Mouse (Mus musculus) stomach, embryonic 15.5 days (tissue): ENCODE data around the gene Zfp276. TPM values are rescaled to one million over a fixed set of nuclear protein-coding genes. Genes with fewer than 3 reads are reported as not detected.

Experiments used
- ATAC-seq: fragments of 200-750 bp; cut with Nextera tagmentation; 2 replicates; pipeline ENCODE4 v1.8.0; 2017; ENCODE audit warnings: low read depth, moderate number of reproducible peaks, moderate TSS enrichment; ENCODE audit not compliant: insufficient read depth, low FRiP score
- H3K27ac ChIP-seq: fragments of 300-500 bp; sonication (generic); 2 replicates; pipeline ENCODE4 v1.5.1; 2015; ENCODE audit warnings: mild to moderate bottlenecking, inconsistent platforms
- H3K27me3 ChIP-seq: fragments of 300-500 bp; sonication (generic); replicated peaks from 2 replicates; pipeline ENCODE4 v1.6.1; 2015; ENCODE audit warnings: inconsistent platforms
- H3K36me3 ChIP-seq: fragments of 300-500 bp; sonication (generic); 2 replicates; pipeline ENCODE4 v1.6.1; 2015; ENCODE audit warnings: inconsistent platforms
- H3K4me1 ChIP-seq: fragments of 300-500 bp; sonication (generic); 2 replicates; pipeline ENCODE4 v1.6.1; 2015; ENCODE audit warnings: inconsistent platforms
- H3K4me2 ChIP-seq: fragments of 300-500 bp; sonication (generic); 2 replicates; pipeline ENCODE4 v1.6.1; 2015; ENCODE audit warnings: mild to moderate bottlenecking, inconsistent platforms
- H3K4me3 ChIP-seq: fragments of 300-500 bp; sonication (generic); replicated peaks from 2 replicates; pipeline ENCODE4 v1.5.1; 2015; ENCODE audit warnings: inconsistent platforms
- H3K9ac ChIP-seq: fragments of 300-500 bp; sonication (generic); 2 replicates; pipeline ENCODE4 v1.6.1; 2015; ENCODE audit warnings: inconsistent platforms
- H3K9me3 ChIP-seq: fragments of 300-500 bp; sonication (generic); 2 replicates; pipeline ENCODE4 v1.6.1; 2016; ENCODE audit warnings: inconsistent platforms
- WGBS: fragments of 180-500 bp; shearing (Covaris S2); methylation state at CpG from one replicate; pipeline ENCODE4 v1.1.7; 2015; 5-methylcytosine and 5-hydroxymethylcytosine counted together
- polyA plus RNA-seq: library from polyadenylated mRNA; unstranded; fragments of >200 nt; fragmentation: Nextera tagmentation; extraction: Ambion mirVana; gene quantifications from 2 replicates; pipeline ENCODE4 v1.2.1, GENCODE M21; 2015

Gene Zfp276
- polyA plus RNA-seq, 1 experiment from 2014 or later: 21.0 TPM

DNA sequence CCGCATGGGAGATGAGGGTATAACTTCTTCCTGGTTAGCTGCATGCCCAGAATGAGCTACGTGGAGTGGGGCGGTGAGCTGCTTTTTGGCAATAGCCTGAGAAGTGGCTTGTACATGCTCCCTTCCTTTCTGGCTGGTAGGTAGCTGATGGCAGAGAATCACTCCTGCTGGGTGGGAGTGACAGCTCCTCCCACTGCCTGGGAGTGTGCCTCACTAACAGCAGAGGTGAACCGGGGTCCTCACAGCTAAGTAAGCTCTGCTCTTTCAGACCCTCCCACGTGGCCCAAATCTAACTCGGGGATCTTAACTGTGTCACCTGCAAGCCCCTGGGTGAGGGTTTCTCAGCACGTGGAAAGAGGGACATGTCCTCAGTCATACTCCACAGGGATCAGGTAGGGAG, 21.4 kb upstream of the Zfp276 start:
- Histone ChIP-seq H3K4me3 (no peak overlapping the region), H3K27me3 (peaks cover 14% of the 10 kb centered on the region; the same call in 1 of the 2 replicates), H3K36me3 (0 out of 2 replicates have a peak, but pooled peaks cover 11% of the 10 kb centered on the region), H3K9me3 (no peaks in the 10 kb centered on the region), H3K27ac (no peak overlapping the region), H3K4me2 (no peak overlapping the region), H3K9ac (no peak overlapping the region), H3K4me1 (peaks cover 8% of the 10 kb centered on the region)
- ATAC-seq: no peak
- WGBS: 29% methylated on average over 7 of the region's 7 CpGs

DNA sequence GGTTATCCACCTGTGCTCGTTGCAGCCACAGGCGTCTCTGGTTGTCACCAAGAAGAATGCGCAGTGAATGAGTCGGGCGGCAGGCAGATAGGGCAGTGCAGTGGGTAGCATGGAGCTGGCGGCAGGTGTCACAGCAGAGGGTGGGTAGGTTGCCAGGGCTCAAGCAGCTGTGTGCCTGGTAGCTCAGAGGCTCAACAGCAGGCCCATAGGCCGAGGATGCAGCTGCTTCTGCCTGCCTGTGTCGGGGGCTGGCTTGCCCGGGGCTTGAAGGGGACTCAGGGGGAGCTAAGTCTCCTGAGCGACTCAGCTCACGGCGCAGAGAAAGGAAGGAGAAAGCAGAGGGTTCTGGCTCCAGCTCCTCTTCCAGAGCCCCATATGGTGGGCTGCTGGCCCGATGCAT, 20.7 kb upstream of the Zfp276 start:
- no peaks in the 10 kb centered on the region for H3K9me3 ChIP-seq
- H3K36me3 ChIP-seq: 0 out of 2 replicates have a peak, but pooled peaks cover 10% of the 10 kb centered on the region
- H3K4me2 ChIP-seq: no peak overlapping the region
- no peak for ATAC-seq
- no peak overlapping the region for H3K4me3 ChIP-seq
- peaks cover 14% of the 10 kb centered on the region; the same call in 1 of the 2 replicates for H3K27me3 ChIP-seq
- H3K4me1 ChIP-seq: peaks cover 8% of the 10 kb centered on the region
- WGBS: 62% methylated on average over 13 of the region's 13 CpGs
- no peak overlapping the region for H3K9ac ChIP-seq
- H3K27ac ChIP-seq: no peak overlapping the region

DNA sequence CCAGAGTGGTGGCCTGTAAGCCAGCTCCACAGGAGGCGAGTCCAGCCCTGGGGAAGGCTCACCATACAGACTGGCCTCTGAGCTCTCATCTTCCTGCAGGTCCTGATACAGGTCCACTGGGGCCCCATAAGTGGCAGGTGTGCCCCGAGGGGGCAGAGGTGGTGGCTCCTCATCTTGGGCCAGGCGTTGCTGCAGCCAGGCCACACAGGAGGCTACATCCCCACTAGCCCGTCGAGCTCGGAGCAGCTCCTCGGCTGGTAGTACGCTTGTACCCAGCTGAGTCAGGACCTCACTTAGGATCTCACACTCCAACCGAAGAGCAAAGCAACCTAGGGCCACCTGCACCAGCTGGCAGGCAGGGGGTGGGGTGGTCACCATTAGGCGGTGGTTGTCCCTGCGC, 20.2 kb upstream of the Zfp276 start:
- 77% methylated on average over 11 of the region's 11 CpGs for WGBS
- ATAC-seq: no peak
- Histone ChIP-seq H3K9me3 (no peaks in the 10 kb centered on the region), H3K4me1 (peaks cover 8% of the 10 kb centered on the region), H3K27me3 (peaks cover 14% of the 10 kb centered on the region; the same call in 1 of the 2 replicates), H3K4me2 (no peak overlapping the region), H3K27ac (no peak overlapping the region), H3K9ac (no peak overlapping the region), H3K36me3 (0 out of 2 replicates have a peak, but pooled peaks cover 6% of the 10 kb centered on the region), H3K4me3 (no peak overlapping the region)

DNA sequence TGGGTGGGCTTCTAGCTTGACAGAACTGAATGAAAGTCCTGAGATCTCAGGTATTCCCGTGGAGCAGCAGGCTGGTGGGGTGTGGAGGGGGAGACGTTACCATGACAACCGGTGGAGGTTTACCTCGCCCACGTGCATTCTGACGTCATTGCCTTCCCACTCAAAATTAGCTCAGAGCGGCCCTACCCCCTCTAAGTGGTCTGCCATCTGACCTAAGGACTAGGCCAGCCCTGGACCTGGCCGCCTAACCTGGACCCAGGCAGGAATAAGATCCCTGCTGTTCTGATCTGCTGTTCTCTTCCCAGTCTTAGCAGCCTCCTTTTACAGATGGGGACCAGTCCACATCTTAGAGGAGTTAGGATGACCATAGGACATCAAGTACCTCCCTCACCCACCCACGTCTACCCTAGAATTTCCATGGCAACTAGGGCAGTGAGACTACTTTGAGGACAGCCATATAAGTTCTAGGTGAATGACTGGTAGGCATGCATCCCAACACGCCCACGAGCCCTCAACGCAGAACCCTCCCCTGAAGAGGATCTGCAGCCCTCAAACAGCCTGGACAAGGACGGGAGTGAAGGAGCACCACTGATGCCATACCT, 19.0 kb upstream of the Zfp276 start:
- Histone ChIP-seq H3K36me3 (no peaks in the 10 kb centered on the region), H3K27me3 (peaks cover 14% of the 10 kb centered on the region; the same call in 1 of the 2 replicates), H3K4me1 (peaks cover 8% of the 10 kb centered on the region), H3K4me3 (peak overlapping the region; percentile 62), H3K9me3 (no peaks in the 10 kb centered on the region), H3K4me2 (peak overlapping the region; percentile 96), H3K9ac (peak overlapping the region; percentile 56), H3K27ac (no peak overlapping the region)
- 28% methylated on average over 13 of the region's 13 CpGs for WGBS
- ATAC-seq: no peak

DNA sequence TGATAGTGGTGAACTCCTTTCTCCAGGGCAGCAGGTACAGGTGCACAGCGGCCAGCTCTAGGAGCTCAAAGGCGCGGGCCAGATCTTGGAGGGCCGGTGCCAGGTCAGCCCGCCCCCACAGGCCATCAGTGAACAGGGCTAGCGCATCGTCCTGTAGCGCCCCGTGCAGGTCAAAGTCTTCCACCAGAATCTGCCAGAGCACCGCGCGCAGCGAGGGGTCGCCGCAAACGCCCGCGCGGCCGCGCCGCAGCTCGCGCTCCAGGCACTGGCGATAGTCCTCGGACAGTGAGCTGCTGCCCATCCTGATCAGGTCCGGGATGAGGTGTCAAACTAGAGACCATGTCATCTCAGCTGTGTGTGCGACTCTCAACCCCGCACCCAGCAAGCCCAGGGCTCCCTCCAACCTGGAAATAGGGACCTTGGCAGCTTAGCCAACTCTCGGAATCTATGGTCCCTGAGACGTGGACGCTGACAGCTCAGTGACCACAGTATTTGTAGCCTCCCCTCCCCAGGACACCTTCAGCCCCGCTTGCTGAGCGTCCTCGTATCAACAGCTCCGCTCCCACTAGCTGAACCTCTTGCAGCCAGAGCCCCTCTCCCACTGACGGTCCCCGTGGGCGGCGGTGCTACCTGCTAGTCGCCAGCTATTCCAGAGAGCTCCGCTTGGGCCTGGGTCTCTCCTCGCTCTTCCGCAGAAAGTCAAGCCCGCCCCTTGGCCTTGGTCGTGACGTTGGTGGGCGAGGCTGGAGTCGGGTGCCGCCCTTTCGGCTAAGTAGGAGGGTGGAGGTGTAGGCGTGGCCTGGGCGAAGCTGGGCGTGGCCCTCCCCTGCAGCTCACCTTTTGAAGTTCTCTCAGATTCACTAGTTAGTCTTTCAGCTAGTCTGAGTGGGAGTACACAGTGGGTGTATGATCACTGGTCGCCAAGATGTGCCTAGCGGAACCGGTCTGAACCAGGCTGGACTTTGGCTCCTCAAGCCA, 18.2 kb upstream of the Zfp276 start, which contains the start of gene Spata2l:
Spata2l (minus strand) TSS at position 714 of the 978 bp plus-strand sequence.
- no peaks in the 10 kb centered on the region for H3K36me3 ChIP-seq
- no peak within 1 kb of the TSS for H3K27ac ChIP-seq
- ATAC-seq: peak; percentile 83
- H3K4me2 ChIP-seq: peak within 1 kb of the TSS; percentile 96
- H3K4me3 ChIP-seq: peak within 1 kb of the TSS; percentile 62
- H3K4me1 ChIP-seq: peaks cover 8% of the 10 kb centered on the region
- no peaks in the 10 kb centered on the region for H3K9me3 ChIP-seq
- peaks cover 14% of the 10 kb centered on the region; the same call in 1 of the 2 replicates for H3K27me3 ChIP-seq
- WGBS: under 1% methylated on average over 57 of the region's 57 CpGs
- H3K9ac ChIP-seq: peak within 1 kb of the TSS; percentile 56

DNA sequence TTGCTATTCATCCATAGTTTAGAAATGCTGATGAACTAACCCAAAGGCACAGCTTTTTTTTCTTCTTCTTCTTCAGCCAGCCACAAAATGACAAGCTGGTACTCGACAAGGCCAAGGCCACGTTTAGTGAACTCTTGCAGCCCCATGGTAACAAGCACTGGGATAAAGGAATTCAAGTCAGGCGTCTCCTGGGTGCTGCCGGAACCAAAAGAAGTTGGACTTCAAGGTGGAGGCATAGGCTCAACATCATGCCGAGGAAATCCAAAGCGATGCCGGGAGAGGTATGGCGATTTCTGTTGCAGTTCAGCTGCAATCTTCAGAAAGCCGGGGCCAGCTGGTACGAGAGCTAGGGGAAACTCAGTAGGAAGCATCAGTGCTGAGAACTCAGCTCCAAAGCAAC, 14.6 kb upstream of the Zfp276 start:
- 86% methylated on average over 10 of the region's 10 CpGs for WGBS
- ATAC-seq: no peak
- H3K4me1 ChIP-seq: peaks cover 8% of the 10 kb centered on the region
- H3K4me3 ChIP-seq: no peak overlapping the region
- H3K9ac ChIP-seq: no peak overlapping the region
- H3K27ac ChIP-seq: no peak overlapping the region
- H3K36me3 ChIP-seq: 0 out of 2 replicates have a peak, but pooled peaks cover 4% of the 10 kb centered on the region
- H3K27me3 ChIP-seq: peaks cover 11% of the 10 kb centered on the region; the same call in 1 of the 2 replicates
- no peak overlapping the region for H3K4me2 ChIP-seq
- no peaks in the 10 kb centered on the region for H3K9me3 ChIP-seq

DNA sequence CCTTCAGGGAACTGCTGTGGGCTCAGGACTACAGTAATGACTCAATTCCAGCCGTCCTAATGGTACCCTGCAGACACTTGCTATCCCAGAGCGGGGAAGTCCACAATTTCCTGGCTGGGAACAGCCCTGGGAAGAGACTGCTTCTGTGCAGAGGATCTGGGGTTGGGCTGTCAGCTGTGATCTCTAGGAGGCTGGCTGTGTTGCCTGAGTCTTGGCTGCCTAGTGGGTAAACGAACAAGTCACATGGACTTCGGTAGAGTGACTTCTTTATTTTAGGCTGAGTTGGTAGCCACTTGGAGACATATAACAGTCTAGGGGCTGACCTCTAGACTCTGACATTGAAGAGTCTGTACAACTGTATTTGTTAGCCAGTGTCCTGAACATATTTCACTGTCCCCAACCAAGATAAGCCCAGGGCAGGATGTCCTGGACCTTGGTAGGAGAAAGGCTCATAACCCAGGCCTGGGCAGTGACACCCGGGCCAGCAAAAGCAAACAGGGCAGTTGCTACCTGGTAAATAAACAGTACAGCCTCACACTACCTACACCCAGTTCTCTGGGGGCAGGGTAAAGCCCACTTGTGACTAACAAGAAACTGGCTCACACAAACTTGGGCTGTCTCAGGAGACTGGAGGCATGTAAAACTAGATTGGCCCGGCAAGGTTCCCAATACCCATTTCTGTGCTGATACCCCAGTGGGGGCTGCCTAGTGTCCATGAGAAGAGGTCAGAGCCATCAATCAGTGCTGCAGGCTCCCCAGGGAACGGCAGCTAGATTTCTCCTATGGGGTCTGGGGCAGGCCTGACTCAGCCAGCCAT, 11.7 kb upstream of the Zfp276 start:
- Histone ChIP-seq H3K4me1 (no peaks in the 10 kb centered on the region), H3K27ac (no peak overlapping the region), H3K9ac (no peak overlapping the region), H3K4me3 (no peak overlapping the region), H3K36me3 (peaks cover 18% of the 10 kb centered on the region; the same call in 1 of the 2 replicates), H3K4me2 (no peak overlapping the region), H3K27me3 (no peaks in the 10 kb centered on the region), H3K9me3 (no peaks in the 10 kb centered on the region)
- no peak for ATAC-seq
- 81% methylated on average over 7 of the region's 7 CpGs for WGBS

DNA sequence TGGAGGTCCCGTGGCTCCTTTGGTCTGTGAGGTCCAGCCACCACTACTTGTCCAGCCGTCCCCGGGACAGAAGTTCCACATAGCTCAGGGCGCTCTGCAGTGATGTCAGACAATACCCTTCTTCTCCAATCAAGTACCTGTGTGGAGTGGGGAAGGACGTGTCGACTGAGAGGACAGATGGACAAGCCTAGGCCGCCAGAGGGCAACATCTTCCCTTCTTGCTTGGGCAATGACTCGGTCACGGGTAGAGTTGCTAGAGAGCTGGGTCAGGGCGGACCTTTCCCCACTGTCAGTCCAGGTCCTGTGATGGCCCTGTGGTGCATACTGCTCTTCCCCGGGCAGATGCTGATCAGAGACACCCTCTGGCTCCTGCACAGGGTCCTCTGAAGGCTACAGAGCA, 10.9 kb upstream of the Zfp276 start:
- ATAC-seq: no peak; the same call in 1 of the 2 replicates

DNA sequence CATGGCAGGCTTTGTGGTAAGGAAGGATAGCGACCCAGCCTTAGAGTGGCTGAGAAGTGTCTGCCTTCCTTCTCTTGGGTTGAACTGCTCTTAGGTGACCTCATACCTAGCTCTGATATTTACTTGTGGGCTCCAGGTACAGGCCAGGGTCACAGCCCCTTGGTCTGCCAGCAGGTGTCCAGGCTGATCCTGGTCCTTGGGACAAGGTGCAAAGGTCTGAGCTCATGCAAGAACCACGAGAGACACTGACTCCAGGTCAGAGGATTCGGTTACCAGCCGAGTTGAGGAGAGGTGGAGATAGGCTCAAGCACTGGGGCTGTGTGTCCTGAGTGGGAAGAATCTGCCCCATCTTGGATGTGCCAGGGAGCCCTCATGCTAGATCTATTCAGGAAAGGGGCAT, 9.6 kb upstream of the Zfp276 start:
- Histone ChIP-seq H3K4me1 (no peaks in the 10 kb centered on the region), H3K27ac (no peak overlapping the region), H3K9ac (no peak overlapping the region), H3K4me2 (no peak overlapping the region), H3K36me3 (peaks cover 34% of the 10 kb centered on the region; the same call in 1 of the 2 replicates), H3K4me3 (no peak overlapping the region), H3K9me3 (no peaks in the 10 kb centered on the region), H3K27me3 (no peaks in the 10 kb centered on the region)
- 94% methylated on average over 4 of the region's 4 CpGs for WGBS
- ATAC-seq: no peak

More for the DNA sequence above, 10.9 kb upstream of the Zfp276 start:
- Histone ChIP-seq H3K9me3 (no peaks in the 10 kb centered on the region), H3K27ac (no peak overlapping the region), H3K36me3 (peaks cover 25% of the 10 kb centered on the region; the same call in 1 of the 2 replicates), H3K27me3 (no peaks in the 10 kb centered on the region), H3K4me1 (no peaks in the 10 kb centered on the region), H3K9ac (no peak overlapping the region), H3K4me3 (no peak overlapping the region), H3K4me2 (no peak overlapping the region)
- 72% methylated on average over 11 of the region's 11 CpGs for WGBS

DNA sequence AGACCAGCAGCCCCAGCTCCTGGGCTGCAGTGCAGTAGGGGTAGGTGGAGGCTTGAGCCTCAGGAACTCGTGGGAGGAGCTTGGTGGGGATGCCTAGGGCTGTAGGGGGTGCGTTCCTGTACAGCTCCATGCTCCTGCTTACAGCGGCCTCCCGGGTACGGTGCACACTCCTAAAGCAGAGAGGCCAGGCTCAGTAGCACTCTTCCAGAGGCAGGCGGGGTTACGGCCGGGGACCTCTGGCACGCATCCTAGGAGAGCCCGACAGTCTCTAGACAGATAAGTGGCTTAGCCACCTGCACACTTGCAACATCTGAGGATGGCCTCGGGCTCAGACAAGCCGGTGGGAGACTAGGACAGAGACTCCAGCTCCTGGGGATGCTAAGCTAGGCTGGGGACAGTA, 8.5 kb upstream of the Zfp276 start:
- no peaks in the 10 kb centered on the region for H3K27me3 ChIP-seq
- H3K36me3 ChIP-seq: peaks cover 38% of the 10 kb centered on the region; the same call in 1 of the 2 replicates
- WGBS: 89% methylated on average over 12 of the region's 12 CpGs

DNA sequence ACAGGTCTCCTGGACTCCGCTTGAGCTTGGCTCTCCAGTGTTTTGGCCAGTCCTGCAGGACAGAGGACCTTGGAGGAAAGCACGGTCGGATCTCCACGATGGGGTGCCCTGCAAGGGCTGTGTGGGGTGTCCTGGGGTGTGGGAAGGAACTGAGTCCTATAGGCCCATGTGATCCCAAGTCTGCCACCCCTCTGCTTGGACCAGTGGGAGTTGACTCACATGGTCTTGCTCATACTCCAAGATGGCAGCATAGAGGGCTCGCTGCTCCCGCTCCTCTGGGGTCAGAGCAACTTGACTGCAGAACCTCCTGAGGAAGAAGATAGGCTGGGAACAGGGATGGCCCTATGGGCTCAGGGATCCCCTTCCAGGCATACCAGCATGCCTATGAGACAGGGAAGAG, 6.2 kb upstream of the Zfp276 start:
- H3K36me3 ChIP-seq: peaks cover 42% of the 10 kb centered on the region; the same call in 1 of the 2 replicates
- WGBS: 96% methylated on average over 6 of the region's 6 CpGs

More for the DNA sequence above, 8.5 kb upstream of the Zfp276 start:
- no peak overlapping the region for H3K9ac ChIP-seq
- no peak overlapping the region for H3K4me2 ChIP-seq
- no peaks in the 10 kb centered on the region for H3K9me3 ChIP-seq
- no peak overlapping the region for H3K27ac ChIP-seq
- ATAC-seq: no peak
- H3K4me1 ChIP-seq: no peaks in the 10 kb centered on the region
- H3K4me3 ChIP-seq: no peak overlapping the region

More for the DNA sequence above, 6.2 kb upstream of the Zfp276 start:
- Histone ChIP-seq H3K4me3 (no peak overlapping the region), H3K9ac (no peak overlapping the region), H3K9me3 (no peaks in the 10 kb centered on the region), H3K27me3 (no peaks in the 10 kb centered on the region), H3K27ac (no peak overlapping the region), H3K4me1 (peaks cover under 1% of the 10 kb centered on the region), H3K4me2 (no peak overlapping the region)
- ATAC-seq: no peak
